Mouse (Mus musculus) embryonic fibroblast, embryonic 13.5 days (primary cell): ENCODE results near the gene Vmac.

Source experiments
- CTCF ChIP-seq: IDR thresholded peaks from 2 replicates; pipeline ENCODE4 v1.5.1; 2011; ENCODE audit warnings: mild to moderate bottlenecking, control low read depth, low read length, moderate library complexity, borderline replicate concordance; ENCODE audit not compliant: insufficient read depth
- POLR2A ChIP-seq: IDR thresholded peaks from 2 replicates; pipeline ENCODE4 v1.6.1; 2011; ENCODE audit warnings: low read depth, mild to moderate bottlenecking, control low read depth, low read length, moderate library complexity

- TF ChIP-seq POLR2A (no peak), CTCF (no peak)
These were observed 46.0 kb upstream of the Vmac start for GRCm38 (mm10) chr17:56763741-56764250.
